8 mouse cellular contexts compared by ENCODE assay signal in genomic region chr7:100493484-100494414, GRCm38 (mm10). TPM values are rescaled to one million over a fixed set of nuclear protein-coding genes. Genes with fewer than 3 reads are reported as not detected.
DNase-seq lines count a peak whose midpoint lies in the region; ATAC-seq and TF ChIP-seq lines count a peak whose summit lies in the region.

No protein-coding gene starts in this region.

- no peaks in the 10 kb centered on the region for H3K27me3 ChIP-seq in heart, adult 2 months (ENCODE audit: control insufficient read depth, insufficient read depth, low read length)
- H3K27me3 ChIP-seq in kidney, embryonic 15.5 days = no peaks in the 10 kb centered on the region

- peak; percentile 46 for DNase-seq in kidney, adult 18-20 months
- no peak for DNase-seq in kidney, adult 8-10 months
- DNase-seq in heart, adult 2 months = peak; percentile 58 to 63
- peak; percentile 65 for DNase-seq in lung, postnatal 25 days (ENCODE audit: low spot score)
- peak; percentile 55 for DNase-seq in spleen, adult 12 weeks (ENCODE audit: low spot score)
- DNase-seq in frontal cortex, postnatal 25 days (ENCODE audit: low spot score in 2 of 2) = no peak

- peak; percentile 65 for ATAC-seq in kidney, embryonic 15.5 days (replicated peaks; ENCODE audit: low FRiP score)

- no peaks in the 10 kb centered on the region for H3K79me2 ChIP-seq in heart, adult 2 months (replicated peaks; ENCODE audit: control insufficient read depth, insufficient read depth, low read length)

- peak overlapping the region; percentile 97 for H3K27ac ChIP-seq in bone marrow macrophage, adult 2 months (ENCODE audit: insufficient read depth, low read depth, low read length)
- H3K27ac ChIP-seq in heart, adult 2 months = peak overlapping the region; percentile 85
- peak overlapping the region; percentile 88 for H3K27ac ChIP-seq in kidney, embryonic 15.5 days

- H3K4me3 ChIP-seq in bone marrow macrophage, adult 2 months (ENCODE audit: insufficient read depth, low read length) = peak overlapping the region; percentile 65
- peak overlapping the region; percentile 66 for H3K4me3 ChIP-seq in heart, adult 2 months
- peak overlapping the region; percentile 58 for H3K4me3 ChIP-seq in kidney, embryonic 15.5 days (replicated peaks)

- TF ChIP-seq POLR2A in bone marrow macrophage, adult 2 months (IDR thresholded peaks at IDR 0.05; ENCODE audit: borderline replicate concordance, low read depth, low read length) = no peak
- no peak for TF ChIP-seq POLR2A in heart, adult 2 months (IDR thresholded peaks at IDR 0.05; ENCODE audit: insufficient read depth, low read depth, low read length)

- H3K36me3 ChIP-seq in heart, adult 2 months (ENCODE audit: control insufficient read depth, insufficient read depth, low read length) = 0 out of 2 replicates have a peak, but pooled peaks cover 2% of the 10 kb centered on the region
- H3K36me3 ChIP-seq in kidney, embryonic 15.5 days = peaks cover 24% of the 10 kb centered on the region

- peak overlapping the region; percentile 97 for H3K4me2 ChIP-seq in kidney, embryonic 15.5 days

- H3K9me3 ChIP-seq in kidney, embryonic 15.5 days (replicated peaks) = no peaks in the 10 kb centered on the region

- TF ChIP-seq EP300 in heart, adult 2 months (IDR thresholded peaks at IDR 0.05; ENCODE audit: insufficient read depth, low read depth, low read length) = no peak

- peaks cover 26% of the 10 kb centered on the region for H3K4me1 ChIP-seq in bone marrow macrophage, adult 2 months (ENCODE audit: control insufficient read depth, insufficient read depth, low read length)
- H3K4me1 ChIP-seq in heart, adult 2 months (ENCODE audit: control insufficient read depth, insufficient read depth, low read length) = peaks cover 12% of the 10 kb centered on the region
- H3K4me1 ChIP-seq in kidney, embryonic 15.5 days = peaks cover 52% of the 10 kb centered on the region

- WGBS in heart, adult 2 months = 18% methylated on average over 19 of the region's 19 CpGs
- WGBS in kidney, embryonic 15.5 days = 11% methylated on average over 19 of the region's 19 CpGs

- H3K9ac ChIP-seq in heart, adult 2 months (ENCODE audit: low read depth, low read length) = peak overlapping the region; percentile 75
- peak overlapping the region; percentile 51 for H3K9ac ChIP-seq in kidney, embryonic 15.5 days

- intact Hi-C loops in heart, adult 2 months (cut with DNase I) = loop anchor here (2.0 kb wide), 2 partner anchors 29 to 65 kb away; no protein-coding TSS in a partner anchor

- no peak for TF ChIP-seq CTCF in bone marrow macrophage, adult 2 months (IDR thresholded peaks at IDR 0.05; ENCODE audit: low read depth, low read length)
- TF ChIP-seq CTCF in heart, adult 2 months (IDR thresholded peaks at IDR 0.05) = no peak

RNA-seq across cellular contexts. Expression of gene Ucp2, which starts 0.6 kb away (rescaled TPM):
- 1,592 and 1,654 TPM in 2 replicates for polyA plus RNA-seq in bone marrow macrophage, adult 2 months (2012; ENCODE audit: insufficient read depth, insufficient read length, missing spikeins)
- total RNA-seq in heart, adult 2 months (2021) = 100 to 1,000 TPM; 245 to 496 TPM
- polyA plus RNA-seq in heart, adult 2 months (2012; rRNA removed) = 109 and 193 TPM in 2 replicates
- 191 and 221 TPM in 2 replicates for polyA plus RNA-seq in kidney, embryonic 15.5 days (2015; fragmentation: Nextera tagmentation; extraction: Ambion mirVana)

RNA-seq across cellular contexts. Expression of gene Ucp3, which starts 21.0 kb away (rescaled TPM):
- not detected in 2 replicates for polyA plus RNA-seq in bone marrow macrophage, adult 2 months (2012; ENCODE audit: insufficient read depth, insufficient read length, missing spikeins)
- 10 to 100 TPM; 33.7 to 39.4 TPM for total RNA-seq in heart, adult 2 months (2021)
- 39.0 and 39.1 TPM in 2 replicates for polyA plus RNA-seq in heart, adult 2 months (2012; rRNA removed)
- 0.12 and 0.17 TPM in 2 replicates for polyA plus RNA-seq in kidney, embryonic 15.5 days (2015; fragmentation: Nextera tagmentation; extraction: Ambion mirVana)

RNA-seq across cellular contexts. Expression of gene Dnajb13, which starts 21.0 kb away (rescaled TPM):
- 0.63 and 1.5 TPM in 2 replicates for polyA plus RNA-seq in bone marrow macrophage, adult 2 months (2012; ENCODE audit: insufficient read depth, insufficient read length, missing spikeins)
- not detected for total RNA-seq in heart, adult 2 months (2021)
- 0.32 and 1.2 TPM in 2 replicates for polyA plus RNA-seq in heart, adult 2 months (2012; rRNA removed)
- polyA plus RNA-seq in kidney, embryonic 15.5 days (2015; fragmentation: Nextera tagmentation; extraction: Ambion mirVana) = 0.40 and 0.42 TPM in 2 replicates

RNA-seq across cellular contexts. Expression of gene Coa4, which starts 43.1 kb away (rescaled TPM):
- polyA plus RNA-seq in bone marrow macrophage, adult 2 months (2012; ENCODE audit: insufficient read depth, insufficient read length, missing spikeins) = 25.9 and 29.7 TPM in 2 replicates
- total RNA-seq in heart, adult 2 months (2021) = 10 to 100 TPM; 14.1 to 15.4 TPM
- polyA plus RNA-seq in heart, adult 2 months (2012; rRNA removed) = 20.0 and 22.9 TPM in 2 replicates
- polyA plus RNA-seq in kidney, embryonic 15.5 days (2015; fragmentation: Nextera tagmentation; extraction: Ambion mirVana) = 23.3 and 24.9 TPM in 2 replicates

Comparison
In these comparisons a context has a peak if more than half of its experiments do, and no peak if none do; other contexts are left out.
1. DNase-seq: peak in kidney, adult 18-20 months (single experiment), heart, adult 2 months (2 of 2), lung, postnatal 25 days (single experiment) and spleen, adult 12 weeks (single experiment); none in kidney, adult 8-10 months (0 of 2) and frontal cortex, postnatal 25 days (0 of 2).
2. RNA of gene Ucp3, which starts 21.0 kb away (polyA plus RNA-seq): 39.0 to 39.1 TPM in heart, adult 2 months; 0.12 to 0.17 TPM in kidney, embryonic 15.5 days and not detected in bone marrow macrophage, adult 2 months; every median in the first group is over 10 times any median in the second.
3. Peak in every context shown above with its lines, with median percentiles within 50 percentile points of each other: H3K27ac ChIP-seq and H3K4me3 ChIP-seq.